Mouse (Mus musculus): ENCODE results near the gene Pnpt1. TPM values are rescaled to one million over a fixed set of nuclear protein-coding genes. Genes with fewer than 3 reads are reported as not detected.

Gene Pnpt1
- total RNA-seq, 2 experiments from 2014 or later: 11.8 to 16.7 TPM

- Histone ChIP-seq H3K4me3 (no peak overlapping the region), H3K27ac (no peak overlapping the region)
- no peak for TF ChIP-seq CTCF (IDR thresholded peaks at IDR 0.05)
- DNase-seq: no peak
- intact Hi-C loops (cut with DNase I): no loop called here
These were observed 48.8 kb downstream of the Pnpt1 start for GRCm38 (mm10) chr11:29179319-29179718.

DNA sequence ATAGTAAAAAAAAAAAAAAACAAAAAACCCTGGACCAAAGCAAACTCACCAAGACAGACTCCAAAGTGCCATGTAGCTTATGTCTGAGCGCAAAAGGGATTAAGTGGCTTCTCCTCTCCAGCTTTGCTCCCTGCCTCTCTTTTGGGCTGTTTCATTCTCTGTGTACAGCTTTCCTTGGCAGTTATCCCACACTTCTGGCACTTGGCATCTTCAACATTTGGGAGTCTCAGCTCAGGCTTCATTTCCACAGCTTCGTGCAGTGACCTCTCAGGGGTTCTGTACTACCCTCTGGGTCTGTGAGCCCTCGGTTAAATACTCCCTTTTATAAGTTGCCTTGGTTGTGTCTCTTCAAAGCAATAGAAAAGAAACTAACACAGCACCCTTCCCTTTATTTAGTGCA, 50.1 kb downstream of the Pnpt1 start:
- H3K27ac ChIP-seq: peak overlapping the region; percentile 48
- intact Hi-C loops (cut with DNase I): no loop called here
- TF ChIP-seq CTCF (IDR thresholded peaks at IDR 0.05): no peak
- peak; percentile 38 for DNase-seq
- H3K4me3 ChIP-seq: no peak overlapping the region

- peak overlapping the region; percentile 41 for H3K4me3 ChIP-seq
- DNase-seq: peak; percentile 48
- peak overlapping the region; percentile 48 for H3K27ac ChIP-seq
- TF ChIP-seq CTCF (IDR thresholded peaks at IDR 0.05): no peak
- intact Hi-C loops (cut with DNase I): no loop called here
These were observed 51.2 kb downstream of the Pnpt1 start for GRCm38 (mm10) chr11:29181751-29182150.

- Histone ChIP-seq H3K27ac (peak overlapping the region; percentile 53), H3K4me3 (no peak overlapping the region)
- no peak for DNase-seq
- intact Hi-C loops (cut with DNase I): no loop called here
- TF ChIP-seq CTCF (IDR thresholded peaks at IDR 0.05): no peak
These were observed 58.4 kb downstream of the Pnpt1 start for GRCm38 (mm10) chr11:29188981-29189380.

DNA sequence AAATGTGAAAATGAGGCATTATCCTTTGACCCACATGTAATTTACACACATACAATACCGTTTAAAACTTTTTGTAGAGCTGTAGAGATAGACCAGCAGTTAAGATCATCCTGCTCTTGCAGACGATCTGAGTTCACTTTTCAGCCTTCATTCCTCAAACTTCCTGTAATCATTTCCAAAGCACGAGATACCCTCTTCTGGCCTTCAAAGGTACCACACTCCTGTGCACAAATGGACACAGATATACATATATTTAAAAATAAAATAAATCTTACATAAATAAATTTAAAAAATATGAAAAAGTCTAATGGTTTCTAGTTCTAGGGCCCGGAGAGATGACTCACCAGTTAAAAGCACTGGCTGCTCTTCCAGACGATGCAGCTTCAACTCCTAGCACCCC, 73.1 kb downstream of the Pnpt1 start:
- peak; percentile 46 for TF ChIP-seq CTCF (IDR thresholded peaks at IDR 0.05)
- intact Hi-C loops (cut with DNase I): no loop called here

DNA sequence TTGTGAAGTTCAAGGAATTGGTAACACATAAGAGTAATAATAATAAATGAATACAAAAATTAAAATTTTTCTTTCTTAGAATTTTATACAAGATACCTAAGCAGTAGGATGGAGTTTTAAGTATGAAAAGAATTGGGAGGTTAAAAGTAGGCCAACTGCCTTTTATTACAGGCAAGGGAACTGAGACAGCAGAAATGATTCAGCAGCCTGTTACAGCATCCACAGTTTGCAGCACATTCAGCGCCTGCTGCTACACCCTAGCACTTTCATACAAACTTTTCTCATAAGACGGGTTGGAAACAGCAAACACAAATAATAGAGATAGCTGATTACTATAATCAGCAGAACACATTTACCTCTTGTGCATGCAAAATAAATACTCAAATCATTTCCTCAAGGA, 79.2 kb downstream of the Pnpt1 start:
- no peak for DNase-seq
- intact Hi-C loops (cut with DNase I): no loop called here
- TF ChIP-seq CTCF (IDR thresholded peaks at IDR 0.05): no peak

More for the DNA sequence above, 73.1 kb downstream of the Pnpt1 start:
- Histone ChIP-seq H3K27ac (no peak overlapping the region), H3K4me3 (no peak overlapping the region)
- DNase-seq: no peak

More for the DNA sequence above, 79.2 kb downstream of the Pnpt1 start:
- H3K4me3 ChIP-seq: no peak overlapping the region
- no peak overlapping the region for H3K27ac ChIP-seq

Other genes starting within 250 kb of the Pnpt1 start
- 10 to 100 TPM; 25.9 to 33.0 TPM for gene Ppp4r3b, start 42.1 kb downstream of the Pnpt1 start, total RNA-seq (2021)
- 1 to 10 TPM; 7.8 to 8.2 TPM for gene Cfap36, start 116.7 kb downstream of the Pnpt1 start, total RNA-seq (2021)
- gene Ccdc88a, start 242.9 kb downstream of the Pnpt1 start, total RNA-seq (2021): 1 to 10 TPM; 2.0 to 3.2 TPM

All from gastrocnemius, adult 2 months (tissue).